Mouse (Mus musculus): Measurements from ENCODE around the gene Flrt1. TPM values are rescaled to one million over a fixed set of nuclear protein-coding genes. Genes with fewer than 3 reads are reported as not detected.

Gene Flrt1
- polyA plus RNA-seq (2017; shearing (Covaris generic)) = not detected

GRCm38 (mm10) chr19:7105544-7105943, at the start of gene Flrt1:
Flrt1 (minus strand) TSS chr19:7105729.

GRCm38 (mm10) chr19:7056248-7057087, 49.1 kb downstream of the Flrt1 start, which contains the start of gene Macrod1:
Macrod1 (plus strand) TSS chr19:7056810.

Other genes with a start within 250 kb of the Flrt1 start
- gene Ccdc88b, start 247.5 kb downstream of the Flrt1 start, polyA plus RNA-seq (2017; shearing (Covaris generic)) = 43.5 TPM
- 142 TPM for gene Trmt112, start 196.0 kb downstream of the Flrt1 start, polyA plus RNA-seq (2017; shearing (Covaris generic))
- gene Prdx5, start 195.6 kb downstream of the Flrt1 start, polyA plus RNA-seq (2017; shearing (Covaris generic)) = 133 TPM
- 18.2 TPM for gene Esrra, start 183.9 kb downstream of the Flrt1 start, polyA plus RNA-seq (2017; shearing (Covaris generic))
- gene Catsperz, start 180.3 kb downstream of the Flrt1 start, polyA plus RNA-seq (2017; shearing (Covaris generic)) = not detected
- not detected for gene Kcnk4, start 171.2 kb downstream of the Flrt1 start, polyA plus RNA-seq (2017; shearing (Covaris generic))
- gene Bad, start 163.9 kb downstream of the Flrt1 start, polyA plus RNA-seq (2017; shearing (Covaris generic)) = 13.8 TPM
- gene Gpr137, start 163.2 kb downstream of the Flrt1 start, polyA plus RNA-seq (2017; shearing (Covaris generic)) = 7.7 TPM
- 107 TPM for gene Ppp1r14b, start 130.8 kb downstream of the Flrt1 start, polyA plus RNA-seq (2017; shearing (Covaris generic))
- gene Plcb3, start 129.3 kb downstream of the Flrt1 start, polyA plus RNA-seq (2017; shearing (Covaris generic)) = 12.8 TPM
- 21.5 TPM for gene Fkbp2, start 125.2 kb downstream of the Flrt1 start, polyA plus RNA-seq (2017; shearing (Covaris generic))
- 8.6 TPM for gene Vegfb, start 118.1 kb downstream of the Flrt1 start, polyA plus RNA-seq (2017; shearing (Covaris generic))
- gene Dnajc4, start 113.2 kb downstream of the Flrt1 start, polyA plus RNA-seq (2017; shearing (Covaris generic)) = 43.3 TPM
- gene Nudt22, start 109.6 kb downstream of the Flrt1 start, polyA plus RNA-seq (2017; shearing (Covaris generic)) = 8.8 TPM
- gene Trpt1, start 109.6 kb downstream of the Flrt1 start, polyA plus RNA-seq (2017; shearing (Covaris generic)) = 9.1 TPM
- 211 TPM for gene Fermt3, start 86.3 kb downstream of the Flrt1 start, polyA plus RNA-seq (2017; shearing (Covaris generic))
- gene Stip1, start 65.8 kb downstream of the Flrt1 start, polyA plus RNA-seq (2017; shearing (Covaris generic)) = 197 TPM
- gene Macrod1, start 48.9 kb downstream of the Flrt1 start, polyA plus RNA-seq (2017; shearing (Covaris generic)) = 20.5 TPM
- gene Otub1, start 100.6 kb upstream of the Flrt1 start, polyA plus RNA-seq (2017; shearing (Covaris generic)) = 57.0 TPM
- 416 TPM for gene Cox8a, start 111.9 kb upstream of the Flrt1 start, polyA plus RNA-seq (2017; shearing (Covaris generic))
- 35.8 TPM for gene Naa40, start 135.5 kb upstream of the Flrt1 start, polyA plus RNA-seq (2017; shearing (Covaris generic))
- 1.7 TPM for gene Rcor2, start 161.6 kb upstream of the Flrt1 start, polyA plus RNA-seq (2017; shearing (Covaris generic))
- 197 TPM for gene Mark2, start 236.1 kb upstream of the Flrt1 start, polyA plus RNA-seq (2017; shearing (Covaris generic))

All from effector memory CD4-positive, alpha-beta T cell, adult 5 months (primary cell).